Mouse (Mus musculus): Measurements from ENCODE around the gene Gm4869. TPM values are rescaled to one million over a fixed set of nuclear protein-coding genes. Genes with fewer than 3 reads are reported as not detected.

The Gm4869 gene
- polyA plus RNA-seq, 1 experiment, result not detected

DNA sequence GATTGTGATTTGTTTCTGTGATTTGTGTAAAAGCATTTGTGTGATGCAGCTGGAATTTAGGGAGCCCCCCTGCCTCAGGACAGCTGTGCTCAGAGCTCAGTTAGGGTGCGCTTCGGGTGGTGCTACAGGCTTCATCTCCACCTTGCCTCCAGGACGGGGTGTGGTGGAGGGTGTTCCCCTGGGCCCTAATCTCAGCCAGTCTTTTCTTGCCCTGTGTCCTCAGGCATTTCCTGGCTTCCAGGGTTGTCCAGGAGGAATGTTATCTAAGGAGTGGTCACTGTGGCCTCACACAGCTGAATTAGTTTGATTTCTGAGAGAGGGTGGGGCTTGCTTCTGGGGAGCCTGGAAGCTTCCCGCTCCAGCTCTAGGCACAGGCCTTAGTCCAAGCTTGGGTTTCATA, 1.4 kb upstream of the Gm4869 start:
- no peak for TF ChIP-seq GATA1 (IDR thresholded peaks at IDR 0.05; ENCODE audit: low read length)

DNA sequence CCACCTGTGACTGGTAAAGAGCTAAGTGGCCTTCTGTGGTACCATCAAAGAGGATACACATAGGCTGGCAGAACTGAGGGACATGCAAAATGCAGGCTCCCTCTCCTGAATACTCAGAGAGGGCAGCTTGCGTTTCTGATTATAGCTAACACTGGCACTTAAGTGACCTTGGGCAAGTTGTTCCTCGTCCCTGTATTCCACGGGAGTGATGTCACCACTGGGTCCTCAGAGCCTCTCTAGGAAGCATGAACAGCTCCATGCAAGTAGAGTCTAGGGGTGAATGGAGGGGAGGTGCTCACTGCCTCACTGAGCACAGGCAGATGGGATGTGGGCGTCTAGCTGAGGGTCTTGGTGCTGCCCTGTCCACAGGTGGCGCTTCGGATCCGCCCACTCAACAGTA, 609 bp downstream of the Gm4869 start:
- TF ChIP-seq GATA1 (IDR thresholded peaks at IDR 0.05; ENCODE audit: low read length), result no peak

DNA sequence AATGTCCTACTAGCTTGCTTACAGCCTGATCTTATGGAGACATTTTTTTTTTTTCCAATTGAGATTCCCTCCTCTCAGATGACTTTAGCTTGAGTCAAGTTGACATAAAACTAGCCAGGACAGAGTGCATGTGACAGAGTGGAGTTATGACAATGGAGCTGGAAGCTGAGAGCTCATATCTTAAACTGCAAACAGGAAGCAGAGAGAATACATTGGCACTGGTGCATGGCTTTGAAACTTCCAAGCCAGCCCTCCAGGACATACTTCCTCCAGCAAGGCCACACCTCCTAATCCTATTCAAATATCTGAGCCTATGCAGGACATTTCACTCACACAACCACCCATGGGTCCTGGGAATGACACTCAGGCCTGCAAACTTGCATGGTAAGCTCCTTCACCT, 9.0 kb downstream of the Gm4869 start:
- no peak for TF ChIP-seq GATA1 (IDR thresholded peaks at IDR 0.05; ENCODE audit: low read length)

DNA sequence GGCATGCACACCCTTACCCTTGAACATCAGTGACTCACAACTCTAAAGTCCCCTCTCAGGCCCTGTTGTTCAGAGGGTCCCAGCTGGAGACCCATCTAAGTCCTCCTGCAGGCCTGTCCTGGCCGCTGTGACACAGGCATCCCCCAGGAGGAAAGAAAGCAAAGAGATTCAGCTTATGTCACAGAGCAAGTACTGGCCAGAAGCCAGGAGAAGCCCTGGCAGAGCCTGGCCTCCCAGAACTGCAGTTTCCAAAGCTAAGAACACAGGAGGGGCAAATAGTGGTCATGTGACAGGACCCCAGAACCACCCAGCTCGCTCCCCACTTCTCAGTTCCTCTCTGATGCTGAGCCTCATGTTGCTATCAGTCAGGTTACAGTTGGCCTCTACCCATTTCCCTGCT, 10.0 kb downstream of the Gm4869 start:
- no peak for TF ChIP-seq GATA1 (IDR thresholded peaks at IDR 0.05; ENCODE audit: low read length)

DNA sequence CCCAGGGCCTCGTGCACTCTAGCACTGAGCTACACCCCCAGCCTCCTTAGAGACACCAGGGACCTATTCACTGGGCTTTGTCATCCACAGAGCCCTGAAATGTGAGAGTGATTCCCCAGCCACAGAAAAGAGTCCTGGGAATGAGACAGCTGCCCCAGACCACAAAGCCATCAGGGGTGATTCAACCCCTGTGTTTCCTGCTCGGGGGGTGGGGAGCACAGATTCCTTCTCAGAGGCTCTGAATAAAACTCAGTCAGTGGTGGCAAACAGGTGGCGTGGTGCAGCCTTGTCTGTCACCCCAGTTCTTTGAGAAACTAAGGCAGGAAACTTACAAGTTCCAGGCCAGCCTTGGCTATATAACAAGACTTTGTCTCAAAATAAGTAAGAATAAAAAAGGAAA, 16.0 kb downstream of the Gm4869 start:
- no peak for TF ChIP-seq GATA1 (IDR thresholded peaks at IDR 0.05; ENCODE audit: low read length)

DNA sequence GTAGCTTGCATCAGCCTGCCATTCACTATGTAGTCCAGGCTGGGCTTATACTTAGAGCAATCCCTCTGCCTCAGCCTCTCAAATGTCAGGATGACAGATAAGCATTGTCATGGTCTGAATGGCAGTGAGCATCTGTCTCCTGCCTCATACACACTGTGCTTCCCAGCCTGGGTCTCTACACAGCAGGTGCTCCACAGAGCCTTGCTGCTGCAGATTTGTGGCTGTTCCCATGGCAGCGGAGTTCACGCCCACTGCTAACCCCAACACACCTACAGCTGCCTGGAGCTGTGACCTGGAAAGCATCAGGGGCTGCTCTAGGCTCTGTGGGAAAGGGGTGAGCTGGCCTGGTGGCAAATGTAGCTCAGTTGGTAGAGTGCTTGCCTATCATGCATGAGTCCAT, 19.5 kb downstream of the Gm4869 start:
- no peak for TF ChIP-seq GATA1 (IDR thresholded peaks at IDR 0.05; ENCODE audit: low read length)

DNA sequence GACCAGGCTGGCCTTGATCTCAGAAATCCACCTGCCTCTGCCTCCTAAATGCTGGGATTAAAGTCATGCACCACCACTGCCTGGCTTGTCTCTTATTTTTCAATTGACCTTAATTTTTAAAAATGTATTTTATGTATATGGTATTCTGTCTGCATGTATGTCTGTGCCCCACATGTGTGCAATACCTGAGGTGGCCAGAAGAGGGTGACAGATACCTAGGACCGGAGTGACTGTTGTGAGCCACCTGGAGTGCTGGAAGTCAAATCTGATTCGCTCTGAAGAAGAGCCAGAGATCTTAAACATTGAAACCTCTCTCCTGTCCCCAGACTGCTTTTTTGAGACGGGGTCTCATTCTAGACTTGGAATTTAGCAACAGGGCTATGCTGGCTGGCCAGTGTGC, 26.9 kb downstream of the Gm4869 start:
- TF ChIP-seq GATA1 (IDR thresholded peaks at IDR 0.05; ENCODE audit: low read length), result no peak

DNA sequence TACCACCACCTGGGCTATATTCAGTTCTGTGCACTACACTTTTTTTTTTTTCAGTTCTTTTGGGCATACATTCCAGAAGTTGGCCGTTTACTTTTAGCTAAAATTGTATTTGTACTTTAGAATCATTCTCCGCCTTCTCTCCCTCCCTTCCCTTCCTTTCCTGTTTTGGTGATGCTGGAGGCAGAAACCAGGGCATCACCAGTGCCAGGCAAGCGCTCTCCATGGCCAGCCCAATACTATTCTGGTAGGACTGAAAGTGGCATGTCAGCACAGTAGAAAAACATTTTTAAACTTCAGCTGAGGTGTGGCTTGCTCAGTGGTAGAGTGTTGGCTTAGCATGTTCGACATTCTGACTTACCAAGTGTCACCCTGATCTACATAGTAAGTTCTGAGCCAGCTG, 36.0 kb downstream of the Gm4869 start:
- no peak for TF ChIP-seq GATA1 (IDR thresholded peaks at IDR 0.05; ENCODE audit: low read length)

DNA sequence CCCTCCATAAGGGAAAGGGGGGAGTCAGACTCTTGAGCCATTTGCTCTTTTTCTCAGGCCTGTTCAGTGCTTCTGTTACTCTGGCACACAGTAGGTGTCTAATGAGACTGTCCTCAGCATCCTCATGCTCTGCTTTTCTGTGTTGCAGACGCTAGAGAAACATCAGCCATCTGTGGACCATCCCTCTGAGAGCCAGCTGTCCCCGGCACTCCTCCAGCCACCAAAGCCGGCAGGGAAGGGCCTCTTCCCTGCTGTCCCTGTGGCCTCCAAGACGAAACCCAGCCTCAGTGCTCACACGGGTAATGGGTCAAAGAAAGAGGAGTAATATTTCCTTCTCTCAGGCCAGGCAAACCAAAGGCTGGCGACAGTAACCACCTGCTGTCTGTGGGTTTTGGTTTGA, 45.7 kb downstream of the Gm4869 start:
- no peak for TF ChIP-seq GATA1 (IDR thresholded peaks at IDR 0.05; ENCODE audit: low read length)

DNA sequence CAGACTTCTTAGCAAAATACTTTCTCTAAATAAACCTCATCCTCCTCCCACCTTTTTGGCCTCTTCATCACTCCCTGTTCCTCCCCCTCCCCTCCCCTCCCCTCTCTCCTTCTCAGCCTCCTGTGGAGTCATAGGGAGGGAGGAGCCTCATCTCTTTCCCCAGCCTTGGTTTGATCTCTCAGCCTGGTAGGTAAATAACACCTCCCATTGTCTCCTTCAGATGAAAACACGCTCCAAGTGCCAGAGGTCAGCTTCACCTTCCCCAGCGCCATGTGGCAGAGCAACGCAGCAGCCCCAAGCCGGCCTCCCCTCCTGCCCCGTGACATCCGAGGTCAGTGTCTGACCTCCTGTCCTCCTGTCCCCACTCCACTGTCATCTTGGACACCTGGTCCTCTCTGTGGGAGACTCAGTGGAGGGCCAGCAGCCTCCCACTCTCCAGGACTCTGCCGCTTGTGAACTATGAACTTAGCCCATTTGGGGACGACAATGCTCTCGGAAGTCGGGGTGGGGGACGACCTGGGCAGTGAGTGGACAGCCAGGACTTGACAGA, 47.3 kb downstream of the Gm4869 start:
- TF ChIP-seq GATA1 (IDR thresholded peaks at IDR 0.05; ENCODE audit: low read length), result no peak

DNA sequence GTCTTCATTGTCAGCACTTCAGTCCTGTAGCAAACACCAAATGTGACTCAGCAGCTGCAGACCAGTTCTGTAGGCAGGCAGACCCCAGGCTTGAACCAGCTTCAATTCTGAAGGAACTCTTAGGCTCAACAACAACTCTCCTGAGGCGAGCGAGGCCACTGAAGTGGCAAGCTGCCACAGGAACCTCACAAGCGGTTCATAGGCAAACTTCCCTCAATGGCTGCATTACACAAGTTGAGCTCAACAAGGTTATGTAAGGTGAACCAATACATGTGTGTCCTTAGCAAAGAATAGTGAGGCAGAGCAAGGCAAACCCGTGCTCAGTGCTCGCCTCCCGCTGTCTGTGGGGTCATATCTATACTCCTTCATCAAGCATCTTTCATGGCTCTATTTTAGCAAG, 52.7 kb downstream of the Gm4869 start:
- no peak for TF ChIP-seq GATA1 (IDR thresholded peaks at IDR 0.05; ENCODE audit: low read length)

DNA sequence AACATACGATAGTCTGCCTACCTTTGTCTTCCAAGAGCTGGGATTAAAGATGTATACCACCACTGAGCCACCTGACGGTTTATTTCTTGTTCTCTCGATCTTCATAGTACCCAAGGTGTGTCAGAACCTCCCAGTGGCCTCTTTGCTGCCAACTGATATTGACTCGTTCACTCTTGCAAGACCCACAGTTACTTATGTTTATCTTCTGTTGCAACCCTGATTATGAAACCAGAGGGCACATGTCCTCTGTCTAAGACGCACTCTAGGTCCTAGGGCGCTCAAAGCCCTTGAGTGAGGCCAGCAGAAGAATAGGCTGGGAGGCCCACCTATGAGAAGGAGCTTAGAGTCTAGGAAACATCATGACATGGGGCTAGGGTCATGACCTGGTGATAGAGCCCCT, 55.3 kb downstream of the Gm4869 start:
- no peak for TF ChIP-seq GATA1 (IDR thresholded peaks at IDR 0.05; ENCODE audit: low read length)

DNA sequence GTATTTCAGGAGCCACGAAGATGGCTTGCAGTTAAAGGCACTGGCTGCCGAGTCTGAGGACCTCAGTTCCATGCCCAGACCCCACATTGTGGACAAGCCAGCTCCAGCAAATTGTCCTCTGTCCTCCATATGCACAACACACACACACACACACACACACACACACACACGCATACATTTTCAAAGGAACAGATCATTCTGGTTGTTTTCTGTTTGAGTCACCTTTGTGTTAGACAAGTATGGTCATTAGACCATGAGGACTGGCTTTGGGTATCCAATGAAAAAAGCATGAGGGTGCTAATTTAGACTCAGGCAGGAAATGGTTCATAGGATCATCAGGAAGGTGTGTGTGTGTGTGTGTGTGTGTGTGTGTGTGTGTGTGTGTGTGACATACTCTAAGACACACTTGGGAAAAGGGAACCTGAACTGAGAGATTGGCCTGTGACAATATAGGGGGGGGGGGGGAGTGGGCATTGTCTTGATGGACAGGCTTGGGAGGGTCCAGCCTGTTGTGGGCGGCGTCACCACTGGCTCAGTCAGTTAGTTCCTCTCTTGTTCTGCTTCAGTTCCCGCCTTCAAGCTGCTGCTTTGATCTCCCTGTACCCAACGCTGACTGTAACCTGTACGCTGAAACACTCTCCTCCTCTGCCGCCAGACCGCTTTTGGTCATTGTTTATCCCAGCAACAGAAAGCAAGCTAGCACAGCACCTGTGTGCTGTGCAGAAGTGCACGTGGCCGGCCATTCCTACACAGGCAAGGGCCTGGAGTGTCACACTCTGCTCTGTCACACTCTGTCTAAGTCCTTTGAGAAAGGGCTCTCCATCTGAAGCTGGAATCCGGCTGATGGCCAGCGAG, 56.8 kb downstream of the Gm4869 start:
- TF ChIP-seq GATA1 (IDR thresholded peaks at IDR 0.05; ENCODE audit: low read length), result no peak

DNA sequence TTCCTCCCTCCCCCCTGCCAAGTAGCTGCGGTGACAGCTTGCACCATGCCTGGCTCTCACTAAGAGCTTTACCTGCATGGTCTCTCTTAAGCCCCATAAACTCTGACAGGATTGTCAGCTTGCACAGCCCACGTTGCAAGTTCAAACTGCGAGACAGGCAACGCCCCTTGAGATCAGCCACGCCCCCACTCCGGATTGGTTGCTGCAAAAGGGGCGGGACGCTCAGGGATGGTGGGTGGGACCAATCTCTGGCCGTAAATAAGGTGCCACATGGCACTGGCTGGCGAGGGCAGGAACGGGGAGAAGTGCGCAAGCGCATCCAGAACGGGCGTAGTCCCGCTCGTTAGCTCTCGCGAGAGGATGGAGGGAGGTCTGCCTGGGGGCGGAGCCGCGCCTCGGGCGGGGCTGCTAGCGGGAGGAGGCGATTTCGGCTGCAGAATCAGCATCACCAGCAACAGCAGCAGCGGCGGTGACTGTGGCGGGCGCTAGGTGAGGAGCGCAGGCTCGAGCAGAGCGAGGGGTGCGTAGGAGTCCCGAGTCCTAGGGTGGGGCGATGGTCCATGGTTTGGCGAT, 59.8 kb downstream of the Gm4869 start, which contains the start of gene Chst12:
Chst12 (plus strand) TSS at position 343 of the 573 bp plus-strand sequence.
- no peak for TF ChIP-seq GATA1 (IDR thresholded peaks at IDR 0.05; ENCODE audit: low read length)

DNA sequence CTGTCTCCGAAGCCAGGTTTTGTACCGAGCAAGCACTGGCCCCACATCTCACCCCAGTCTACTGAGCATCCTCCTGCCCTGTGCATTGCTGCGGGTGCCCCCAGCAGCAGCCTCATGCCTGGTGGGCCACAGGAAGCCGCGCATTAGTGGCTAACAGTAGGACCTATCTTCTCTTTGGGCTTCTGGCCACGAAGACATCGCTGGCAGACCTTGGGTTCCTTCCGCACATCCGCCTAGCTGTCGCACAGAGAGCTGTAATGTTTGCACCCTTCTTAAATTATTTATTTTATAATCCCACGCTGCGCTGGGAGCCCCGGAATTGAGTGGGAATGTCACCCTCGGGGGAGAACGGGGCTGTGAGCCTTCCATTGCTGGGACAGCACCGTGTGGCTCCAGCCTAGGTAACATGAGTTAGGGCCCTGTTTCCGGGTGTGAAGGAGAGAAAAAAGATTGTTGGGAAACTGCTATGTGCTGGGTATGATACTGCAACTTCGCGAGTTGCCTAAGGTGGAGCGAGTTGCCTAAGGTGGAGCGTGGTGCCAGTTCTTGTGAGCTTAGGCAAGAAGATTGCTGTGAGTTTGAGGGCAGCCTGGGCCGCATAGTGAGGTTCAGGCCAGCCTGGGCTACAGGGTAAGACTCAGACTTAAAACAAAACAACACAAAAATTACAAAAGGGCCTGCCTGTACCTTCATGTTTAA, 60.8 kb downstream of the Gm4869 start:
- TF ChIP-seq GATA1 (IDR thresholded peaks at IDR 0.05; ENCODE audit: low read length), result no peak

Data from G1E-ER4 (cell line).